Mouse (Mus musculus): ENCODE data around the gene Kcnh2.
"Not testable (repeated sequence)": the region's sequence is repeated elsewhere in the genome, so short reads cannot be mapped to it uniquely, and the experiment has no call there.

The Kcnh2 gene

DNA sequence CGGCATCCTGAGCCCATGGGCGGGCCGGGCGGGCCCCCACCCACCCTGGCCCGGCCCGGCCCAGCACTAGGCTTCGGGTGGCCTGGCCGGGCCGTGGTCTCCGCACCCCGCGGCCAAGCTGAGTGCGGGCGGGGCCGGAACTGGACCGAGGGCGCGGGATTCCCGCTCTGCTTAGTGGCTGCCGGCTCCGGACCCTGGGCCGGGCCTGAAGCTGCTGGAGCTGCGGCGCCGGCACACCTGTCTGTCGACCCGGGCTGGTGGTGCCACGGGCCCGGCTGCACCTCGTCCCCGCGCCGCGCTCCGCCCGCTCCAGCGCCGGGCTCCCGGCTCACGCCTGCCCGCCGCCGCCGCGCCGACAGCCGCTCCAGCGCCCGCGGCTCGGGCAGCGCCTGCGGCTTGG lies at the start of gene Kcnh2:
Gene Kcnh2 (minus strand): TSS at position 327 of the 400 bp plus-strand sequence.
- DNase-seq (ENCODE audit: low spot score) = no peak

GRCm38 (mm10) chr5:24400362-24400761 lies 49.0 kb upstream of the Kcnh2 start:
- DNase-seq (ENCODE audit: low spot score) = no peak

GRCm38 (mm10) chr5:24399686-24400085 lies 48.3 kb upstream of the Kcnh2 start:
- no peak for DNase-seq (ENCODE audit: low spot score)

- not testable (repeated sequence) for DNase-seq (ENCODE audit: low spot score)
Measured at GRCm38 (mm10) chr5:24396254-24396653, 44.9 kb upstream of the Kcnh2 start.

DNA sequence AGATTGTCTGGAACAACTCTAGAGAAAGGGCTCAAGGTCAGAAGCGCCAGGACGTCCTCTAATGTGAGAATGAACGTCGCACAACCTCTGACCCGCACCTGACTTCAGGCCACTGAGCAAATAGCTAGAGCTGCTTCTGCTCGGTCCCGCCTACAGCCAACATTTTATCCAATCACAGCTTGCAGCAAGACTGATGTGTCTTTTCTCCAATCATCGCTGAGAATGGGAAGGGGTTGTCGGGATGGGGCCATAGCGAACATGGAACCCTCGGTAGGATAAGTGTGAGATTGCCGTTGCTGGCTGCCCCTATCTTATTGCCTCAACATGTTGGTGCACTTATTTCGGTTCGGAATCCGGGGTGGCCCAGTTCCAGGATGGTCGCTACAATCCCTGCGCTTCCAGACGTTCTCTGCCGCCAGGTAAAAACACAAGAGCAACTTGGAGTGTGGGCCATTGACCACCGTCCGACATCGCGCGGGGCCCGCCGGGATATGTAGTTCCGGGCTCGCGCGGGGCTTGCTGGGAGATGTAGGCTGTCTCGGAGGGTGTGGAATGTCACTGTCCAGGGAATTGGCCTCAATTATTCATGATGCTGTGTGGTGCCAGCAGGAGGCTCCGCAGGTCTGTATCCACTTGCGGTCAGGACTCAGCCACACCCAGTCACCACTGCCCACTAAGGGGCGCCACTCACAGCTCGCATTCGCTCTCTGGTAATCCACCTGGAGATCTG lies 42.9 kb upstream of the Kcnh2 start:
- peak; percentile 89 for DNase-seq (ENCODE audit: low spot score)

GRCm38 (mm10) chr5:24393392-24393997 lies 42.1 kb upstream of the Kcnh2 start, which contains the start of gene Abcb8:
Gene Abcb8, plus strand, starts transcription at chr5:24393663.
- DNase-seq (ENCODE audit: low spot score) = peak; percentile 84

- no peak for DNase-seq (ENCODE audit: low spot score)
Measured at GRCm38 (mm10) chr5:24392724-24393123, 41.3 kb upstream of the Kcnh2 start.

- no peak for DNase-seq (ENCODE audit: low spot score)
Measured at GRCm38 (mm10) chr5:24391864-24392263, 40.5 kb upstream of the Kcnh2 start, which contains the start of gene Atg9b. Gene Atg9b, minus strand, starts transcription at chr5:24392143.

DNA sequence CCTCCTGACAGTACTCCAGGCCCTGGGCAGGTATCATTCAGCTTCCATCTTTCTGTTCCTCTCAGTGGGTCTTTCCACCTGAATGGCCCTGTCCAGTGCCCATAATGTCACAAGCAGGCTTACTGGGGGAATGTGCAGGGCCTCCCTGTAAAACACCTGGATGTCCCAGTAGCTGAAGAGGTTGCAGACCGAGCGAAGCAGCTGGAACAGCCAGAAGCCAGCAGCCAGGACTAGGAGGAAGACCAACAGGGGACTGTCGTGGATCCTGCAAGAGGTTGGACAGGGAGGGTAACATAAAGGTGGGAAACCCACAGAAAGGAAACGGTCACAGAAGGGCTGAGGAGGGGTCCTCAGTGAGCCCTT lies 38.2 kb upstream of the Kcnh2 start:
- DNase-seq (ENCODE audit: low spot score) = no peak

GRCm38 (mm10) chr5:24389011-24389657 lies 37.7 kb upstream of the Kcnh2 start:
- no peak for DNase-seq (ENCODE audit: low spot score)

DNA sequence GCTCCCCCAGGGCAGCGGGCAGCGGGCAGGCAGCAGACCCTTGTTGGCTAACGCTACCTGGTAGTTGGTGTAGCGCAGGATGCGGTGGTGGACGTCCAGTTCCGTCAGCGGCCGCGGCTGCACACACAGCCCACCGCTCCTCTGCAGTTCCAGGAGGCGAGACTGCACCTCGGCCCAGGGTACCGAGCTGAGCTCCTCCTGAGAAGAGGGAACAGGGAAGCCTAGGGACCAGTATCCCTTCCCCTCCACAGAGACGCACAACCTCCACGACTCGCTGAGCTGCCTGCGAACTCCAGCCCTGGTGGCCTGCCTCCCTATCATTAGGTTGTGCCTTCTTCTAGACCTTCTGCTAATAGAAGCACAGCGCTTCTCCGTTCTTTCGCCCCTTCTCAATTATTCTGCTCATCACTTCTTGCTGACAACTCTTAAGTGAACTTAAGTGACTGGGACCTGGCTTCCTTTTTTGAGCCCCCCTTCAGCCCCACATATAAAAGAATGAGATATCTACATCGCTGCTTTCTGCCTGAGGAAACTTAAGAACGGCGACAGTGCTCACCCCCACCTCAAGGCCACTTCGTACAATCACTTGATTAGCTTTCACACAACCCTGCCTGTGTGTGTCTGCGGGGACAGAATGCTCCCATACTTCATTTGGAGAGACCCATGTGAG lies 37.0 kb upstream of the Kcnh2 start:
- DNase-seq (ENCODE audit: low spot score) = no peak

GRCm38 (mm10) chr5:24387264-24388241 lies 36.1 kb upstream of the Kcnh2 start:
- peak; percentile 52 for DNase-seq (ENCODE audit: low spot score)

- DNase-seq (ENCODE audit: low spot score) = no peak
Measured at GRCm38 (mm10) chr5:24385887-24386550, 34.6 kb upstream of the Kcnh2 start.

- no peak for DNase-seq (ENCODE audit: low spot score)
Measured at GRCm38 (mm10) chr5:24385374-24385773, 34.0 kb upstream of the Kcnh2 start.

DNA sequence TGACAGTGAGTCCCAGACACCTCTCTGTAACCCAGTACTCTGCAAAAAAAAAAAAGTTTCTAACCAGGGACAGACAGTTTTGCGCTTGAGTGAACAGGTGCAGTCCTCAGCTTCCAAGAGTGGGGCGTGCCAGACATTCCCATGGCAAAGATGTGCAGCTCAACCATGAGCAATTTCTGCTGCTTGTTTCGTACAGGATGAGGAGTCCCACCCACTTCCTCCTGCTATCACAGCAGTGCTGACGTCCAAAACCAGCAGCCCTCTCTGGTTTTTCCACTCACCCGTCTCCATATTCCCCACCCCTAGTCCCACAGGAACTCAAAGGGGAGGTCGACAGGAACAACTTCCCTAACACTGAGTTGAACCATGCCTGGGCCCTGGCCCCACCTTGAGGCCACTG lies 33.0 kb upstream of the Kcnh2 start:
- no peak for DNase-seq (ENCODE audit: low spot score)

GRCm38 (mm10) chr5:24383026-24383859 lies 31.8 kb upstream of the Kcnh2 start:
- DNase-seq (ENCODE audit: low spot score) = peak; percentile 82

DNA sequence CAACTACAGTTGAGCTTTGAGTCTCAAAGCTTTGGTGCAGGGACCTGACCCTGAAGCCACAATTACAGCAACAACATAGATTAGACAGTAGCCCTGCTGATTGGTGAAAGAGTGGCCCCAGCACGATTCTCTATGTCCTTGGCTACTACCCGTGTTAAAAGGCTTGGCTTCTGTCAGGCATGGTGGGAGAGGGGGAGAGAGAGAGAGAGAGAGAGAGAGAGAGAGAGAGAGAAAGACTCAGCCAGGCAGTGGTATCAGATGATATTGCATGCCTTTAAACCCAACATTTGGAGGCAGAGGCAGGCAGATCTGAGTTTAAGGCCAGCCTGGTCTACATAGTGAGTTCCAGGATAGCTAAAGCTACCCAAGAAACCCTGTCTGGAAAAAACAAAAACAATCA lies 30.6 kb upstream of the Kcnh2 start:
- no peak for DNase-seq (ENCODE audit: low spot score)

GRCm38 (mm10) chr5:24381486-24381885 lies 30.1 kb upstream of the Kcnh2 start:
- no peak for DNase-seq (ENCODE audit: low spot score)

- DNase-seq (ENCODE audit: low spot score) = no peak
Measured at GRCm38 (mm10) chr5:24380499-24380898, 29.1 kb upstream of the Kcnh2 start.

- DNase-seq (ENCODE audit: low spot score) = no peak
Measured at GRCm38 (mm10) chr5:24379501-24379900, 28.1 kb upstream of the Kcnh2 start.
